Mouse (Mus musculus) lung, adult 10 weeks (tissue): Measurements from ENCODE around the gene Krt71. TPM values are rescaled to one million over a fixed set of nuclear protein-coding genes. Genes with fewer than 3 reads are reported as not detected.

ENCODE experiments used
- polyA plus RNA-seq: library from polyadenylated mRNA; stranded (reverse); fragments of 350-450 nt; fragmentation: Illumina TruSeq; extraction: RNeasy Lipid Tissue Mini Kit (QIAGEN cat#74804); gene quantifications from one replicate; pipeline ENCODE4 v1.2.3, GENCODE M21; 2014; ENCODE audit warnings: low read depth, low replicate concordance; ENCODE audit not compliant: insufficient read depth

Krt71 gene
- not detected for polyA plus RNA-seq

GRCm38 (mm10) chr15:101742711-101743110 is at the start of gene Krt71:
Krt71 (minus strand) TSS chr15:101743109.

GRCm38 (mm10) chr15:101786360-101786759 is 43.5 kb upstream of the Krt71 start, which contains the start of gene Krt72:
Krt72 (minus strand) TSS chr15:101786460.

GRCm38 (mm10) chr15:101712720-101713119 is 30.2 kb downstream of the Krt71 start, which contains the start of gene Krt5:
Krt5 (minus strand) TSS chr15:101712898.

GRCm38 (mm10) chr15:101694207-101694606 is 48.7 kb downstream of the Krt71 start, which contains the start of gene Krt6a:
Krt6a (minus strand) TSS chr15:101694307.

Other genes starting within 250 kb of the Krt71 start
- not detected for gene Gm49425, start 225.8 kb downstream of the Krt71 start, polyA plus RNA-seq
- gene Krt84, start 210.3 kb downstream of the Krt71 start, polyA plus RNA-seq: not detected
- not detected for gene Krt82, start 192.4 kb downstream of the Krt71 start, polyA plus RNA-seq
- not detected for gene Krt90, start 180.2 kb downstream of the Krt71 start, polyA plus RNA-seq
- not detected for gene Krt75, start 169.2 kb downstream of the Krt71 start, polyA plus RNA-seq
- gene Gm5414, start 114.9 kb downstream of the Krt71 start, polyA plus RNA-seq: not detected
- gene Gm5478, start 95.7 kb downstream of the Krt71 start, polyA plus RNA-seq: not detected
- not detected for gene Krt6b, start 62.8 kb downstream of the Krt71 start, polyA plus RNA-seq
- gene Krt6a, start 48.8 kb downstream of the Krt71 start, polyA plus RNA-seq: not detected
- 0.23 TPM for gene Krt5, start 30.2 kb downstream of the Krt71 start, polyA plus RNA-seq
- not detected for gene Krt72, start 43.4 kb upstream of the Krt71 start, polyA plus RNA-seq
- gene Krt73, start 59.2 kb upstream of the Krt71 start, polyA plus RNA-seq: not detected
- not detected for gene Krt2, start 75.1 kb upstream of the Krt71 start, polyA plus RNA-seq
- 0.15 TPM for gene Krt1, start 107.7 kb upstream of the Krt71 start, polyA plus RNA-seq
- gene Krt77, start 126.6 kb upstream of the Krt71 start, polyA plus RNA-seq: not detected
- not detected for gene Krt76, start 149.8 kb upstream of the Krt71 start, polyA plus RNA-seq
- not detected for gene Krt4, start 181.6 kb upstream of the Krt71 start, polyA plus RNA-seq
- 13.3 TPM for gene Krt79, start 197.2 kb upstream of the Krt71 start, polyA plus RNA-seq
- 0.10 TPM for gene Krt78, start 211.2 kb upstream of the Krt71 start, polyA plus RNA-seq